Mouse (Mus musculus): Measurements from ENCODE around the gene Mthfsl. TPM values are rescaled to one million over a fixed set of nuclear protein-coding genes. Genes with fewer than 3 reads are reported as not detected.
"Not testable (repeated sequence)": the region's sequence is repeated elsewhere in the genome, so short reads cannot be mapped to it uniquely, and the experiment has no call there.

Mthfsl gene
- polyA plus RNA-seq, 1 experiment from 2014 or later: 39.0 TPM

DNA sequence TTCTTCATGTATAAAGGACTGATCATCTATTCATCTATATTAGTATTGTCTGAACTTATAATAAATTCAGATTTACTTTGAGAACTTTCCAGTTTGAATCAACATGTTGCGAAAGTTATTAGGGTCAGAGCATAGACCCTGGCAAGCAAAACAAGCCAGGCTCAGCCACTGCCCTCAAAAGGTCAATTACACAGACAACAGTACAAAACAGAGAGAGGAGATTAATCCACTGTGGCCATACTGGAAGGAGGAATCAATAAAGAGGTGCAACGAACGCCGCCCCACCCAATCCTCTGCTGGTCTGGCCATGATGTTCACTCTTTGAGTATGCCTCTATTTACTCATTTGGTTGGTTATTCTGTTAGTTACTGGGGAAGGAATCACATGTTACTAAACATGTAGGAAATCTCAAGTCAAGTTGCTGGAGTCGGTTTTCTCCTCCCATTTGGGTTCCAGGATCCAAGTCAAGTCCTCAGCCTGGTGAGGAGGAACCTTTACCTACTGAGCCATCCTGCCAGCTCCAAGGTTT lies 9.1 kb downstream of the Mthfsl start:
- ATAC-seq (ENCODE audit: insufficient number of reproducible peaks, insufficient read depth, low FRiP score, low read depth); H3K4me2 ChIP-seq (ENCODE audit: low read length); H3K9me3 ChIP-seq (ENCODE audit: control insufficient read depth, low read length); H3K4me3 ChIP-seq (ENCODE audit: control insufficient read depth in 1 of 2, insufficient read depth in 1 of 2, low read depth in 1 of 2, low read length in 2 of 2); H3K4me1 ChIP-seq (ENCODE audit: control insufficient read depth in 2 of 2, insufficient read depth in 2 of 2, low read length in 2 of 2); H3K27ac ChIP-seq (replicated peaks in 1 of 2; ENCODE audit: control insufficient read depth in 1 of 2, insufficient read depth in 1 of 2, low read depth in 2 of 2, low read length in 2 of 2); H3K27me3 ChIP-seq (ENCODE audit: control insufficient read depth, insufficient read depth, low read length); H3K36me3 ChIP-seq (ENCODE audit: control insufficient read depth, insufficient read depth, low read length); H3K9ac ChIP-seq (ENCODE audit: low read length): not testable (repeated sequence)
- 97% methylated on average over 4 of the region's 5 CpGs for WGBS

DNA sequence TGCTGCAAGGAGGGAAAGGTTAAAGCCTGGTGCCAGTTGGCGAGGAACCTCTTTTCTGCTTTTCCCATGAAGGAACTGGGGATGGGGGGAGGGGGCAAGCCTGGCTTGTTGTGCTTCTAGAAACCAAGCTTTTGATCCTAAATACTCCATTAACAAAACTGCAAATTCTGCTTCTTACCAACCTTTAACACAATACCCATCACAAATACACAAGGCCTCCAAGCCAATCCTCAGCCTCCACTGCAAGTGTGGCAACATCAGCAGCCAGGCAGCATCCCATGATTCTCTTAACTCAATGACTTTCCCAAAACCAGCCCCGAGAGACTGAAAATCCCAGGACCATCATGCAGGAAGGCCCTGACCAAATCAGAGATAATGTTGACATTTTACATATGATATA lies 9.7 kb downstream of the Mthfsl start:
- not testable (repeated sequence) for H3K9ac ChIP-seq (ENCODE audit: low read length); H3K27me3 ChIP-seq (ENCODE audit: control insufficient read depth, insufficient read depth, low read length); H3K4me3 ChIP-seq (ENCODE audit: control insufficient read depth in 1 of 2, insufficient read depth in 1 of 2, low read depth in 1 of 2, low read length in 2 of 2); H3K27ac ChIP-seq (replicated peaks in 1 of 2; ENCODE audit: control insufficient read depth in 1 of 2, insufficient read depth in 1 of 2, low read depth in 2 of 2, low read length in 2 of 2); H3K9me3 ChIP-seq (ENCODE audit: control insufficient read depth, low read length); ATAC-seq (ENCODE audit: insufficient number of reproducible peaks, insufficient read depth, low FRiP score, low read depth); H3K36me3 ChIP-seq (ENCODE audit: control insufficient read depth, insufficient read depth, low read length); H3K4me1 ChIP-seq (ENCODE audit: control insufficient read depth in 2 of 2, insufficient read depth in 2 of 2, low read length in 2 of 2); H3K4me2 ChIP-seq (ENCODE audit: low read length)
- 82% methylated on average over 2 of the region's 2 CpGs for WGBS

DNA sequence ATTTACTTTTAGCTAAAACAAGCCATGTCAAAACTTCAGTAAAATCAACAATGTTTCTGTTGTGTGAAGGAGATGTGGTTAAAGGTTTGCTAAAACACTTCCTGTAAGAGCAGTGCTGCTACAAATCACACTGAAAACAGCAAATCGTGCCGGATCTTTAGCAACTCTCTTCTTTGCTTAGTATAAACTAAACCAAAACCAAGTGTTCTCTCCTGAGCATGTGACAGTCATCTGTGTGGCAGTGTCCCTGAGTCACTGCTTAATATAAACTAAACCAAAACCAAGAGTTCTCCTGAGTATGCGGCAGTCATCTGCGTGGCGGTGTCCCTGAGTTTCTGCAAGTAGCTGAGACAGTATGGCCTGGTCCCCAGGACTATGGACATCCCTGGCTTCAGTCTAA lies 10.3 kb downstream of the Mthfsl start:
- H3K4me2 ChIP-seq (ENCODE audit: low read length); H3K4me3 ChIP-seq (ENCODE audit: control insufficient read depth in 1 of 2, insufficient read depth in 1 of 2, low read depth in 1 of 2, low read length in 2 of 2); H3K27me3 ChIP-seq (ENCODE audit: control insufficient read depth, insufficient read depth, low read length); H3K9ac ChIP-seq (ENCODE audit: low read length); ATAC-seq (ENCODE audit: insufficient number of reproducible peaks, insufficient read depth, low FRiP score, low read depth); H3K36me3 ChIP-seq (ENCODE audit: control insufficient read depth, insufficient read depth, low read length); H3K27ac ChIP-seq (replicated peaks in 1 of 2; ENCODE audit: control insufficient read depth in 1 of 2, insufficient read depth in 1 of 2, low read depth in 2 of 2, low read length in 2 of 2); H3K9me3 ChIP-seq (ENCODE audit: control insufficient read depth, low read length); H3K4me1 ChIP-seq (ENCODE audit: control insufficient read depth in 2 of 2, insufficient read depth in 2 of 2, low read length in 2 of 2): not testable (repeated sequence)
- 88% methylated on average over 5 of the region's 5 CpGs for WGBS

- Histone ChIP-seq H3K36me3 (ENCODE audit: control insufficient read depth, insufficient read depth, low read length) (no peaks in the 10 kb centered on the region), H3K4me1 (ENCODE audit: control insufficient read depth in 2 of 2, insufficient read depth in 2 of 2, low read length in 2 of 2) (no peaks in the 10 kb centered on the region), H3K27ac (replicated peaks in 1 of 2; ENCODE audit: control insufficient read depth in 1 of 2, insufficient read depth in 1 of 2, low read depth in 2 of 2, low read length in 2 of 2) (no peak overlapping the region), H3K27me3 (ENCODE audit: control insufficient read depth, insufficient read depth, low read length) (no peaks in the 10 kb centered on the region), H3K9me3 (ENCODE audit: control insufficient read depth, low read length) (no peaks in the 10 kb centered on the region), H3K9ac (ENCODE audit: low read length) (no peak overlapping the region), H3K4me2 (ENCODE audit: low read length) (no peak overlapping the region), H3K4me3 (ENCODE audit: control insufficient read depth in 1 of 2, insufficient read depth in 1 of 2, low read depth in 1 of 2, low read length in 2 of 2) (no peak overlapping the region)
- ATAC-seq (ENCODE audit: insufficient number of reproducible peaks, insufficient read depth, low FRiP score, low read depth): no peak
- WGBS: 80% methylated on average over 6 of the region's 6 CpGs
Measured at GRCm38 (mm10) chr9:88709304-88709703, 10.8 kb downstream of the Mthfsl start.

- H3K27ac ChIP-seq (replicated peaks in 1 of 2; ENCODE audit: control insufficient read depth in 1 of 2, insufficient read depth in 1 of 2, low read depth in 2 of 2, low read length in 2 of 2): no peak overlapping the region
- H3K4me1 ChIP-seq (ENCODE audit: control insufficient read depth in 2 of 2, insufficient read depth in 2 of 2, low read length in 2 of 2): no peaks in the 10 kb centered on the region
- WGBS: 69% methylated on average over 4 of the region's 4 CpGs
- H3K36me3 ChIP-seq (ENCODE audit: control insufficient read depth, insufficient read depth, low read length): no peaks in the 10 kb centered on the region
- no peaks in the 10 kb centered on the region for H3K9me3 ChIP-seq (ENCODE audit: control insufficient read depth, low read length)
- H3K4me3 ChIP-seq (ENCODE audit: control insufficient read depth in 1 of 2, insufficient read depth in 1 of 2, low read depth in 1 of 2, low read length in 2 of 2): no peak overlapping the region
- no peak overlapping the region for H3K4me2 ChIP-seq (ENCODE audit: low read length)
- H3K9ac ChIP-seq (ENCODE audit: low read length): no peak overlapping the region
- no peaks in the 10 kb centered on the region for H3K27me3 ChIP-seq (ENCODE audit: control insufficient read depth, insufficient read depth, low read length)
- no peak for ATAC-seq (ENCODE audit: insufficient number of reproducible peaks, insufficient read depth, low FRiP score, low read depth)
Measured at GRCm38 (mm10) chr9:88706700-88707099, 13.4 kb downstream of the Mthfsl start.

DNA sequence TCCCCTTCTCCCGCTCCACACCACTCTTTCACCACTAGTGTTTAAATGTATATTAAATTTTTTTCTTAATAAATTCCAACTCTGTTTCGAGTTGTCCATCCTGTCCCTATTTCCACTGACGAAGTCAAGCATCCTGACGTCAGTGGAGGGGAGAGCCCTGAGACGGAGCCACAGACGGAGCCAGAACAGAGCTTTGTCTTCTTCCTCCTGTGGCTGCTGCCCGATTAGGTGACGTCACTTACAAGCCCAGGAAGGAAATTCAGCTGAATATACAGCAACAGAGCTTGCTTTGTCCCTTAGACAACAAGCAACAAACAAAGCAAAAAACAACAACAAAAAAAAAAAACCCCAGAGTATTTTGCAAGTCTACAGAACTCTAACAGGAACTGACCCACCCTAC lies 14.9 kb downstream of the Mthfsl start:
- not testable (repeated sequence) for H3K9me3 ChIP-seq (ENCODE audit: control insufficient read depth, low read length); H3K27ac ChIP-seq (replicated peaks in 1 of 2; ENCODE audit: control insufficient read depth in 1 of 2, insufficient read depth in 1 of 2, low read depth in 2 of 2, low read length in 2 of 2); H3K27me3 ChIP-seq (ENCODE audit: control insufficient read depth, insufficient read depth, low read length); H3K4me1 ChIP-seq (ENCODE audit: control insufficient read depth in 2 of 2, insufficient read depth in 2 of 2, low read length in 2 of 2); H3K36me3 ChIP-seq (ENCODE audit: control insufficient read depth, insufficient read depth, low read length); H3K4me2 ChIP-seq (ENCODE audit: low read length); ATAC-seq (ENCODE audit: insufficient number of reproducible peaks, insufficient read depth, low FRiP score, low read depth); H3K4me3 ChIP-seq (ENCODE audit: control insufficient read depth in 1 of 2, insufficient read depth in 1 of 2, low read depth in 1 of 2, low read length in 2 of 2); H3K9ac ChIP-seq (ENCODE audit: low read length)
- 67% methylated on average over 8 of the region's 8 CpGs for WGBS

GRCm38 (mm10) chr9:88698746-88699145 lies 21.4 kb downstream of the Mthfsl start:
- ATAC-seq (ENCODE audit: insufficient number of reproducible peaks, insufficient read depth, low FRiP score, low read depth): not testable (repeated sequence)
- no CpG with 5 or more reads among the region's 2 CpGs for WGBS

GRCm38 (mm10) chr9:88691307-88691706 lies 28.8 kb downstream of the Mthfsl start:
- H3K4me3 ChIP-seq (ENCODE audit: control insufficient read depth in 1 of 2, insufficient read depth in 1 of 2, low read depth in 1 of 2, low read length in 2 of 2); H3K36me3 ChIP-seq (ENCODE audit: control insufficient read depth, insufficient read depth, low read length); H3K4me2 ChIP-seq (ENCODE audit: low read length); H3K4me1 ChIP-seq (ENCODE audit: control insufficient read depth in 2 of 2, insufficient read depth in 2 of 2, low read length in 2 of 2); ATAC-seq (ENCODE audit: insufficient number of reproducible peaks, insufficient read depth, low FRiP score, low read depth); H3K9me3 ChIP-seq (ENCODE audit: control insufficient read depth, low read length); H3K27ac ChIP-seq (replicated peaks in 1 of 2; ENCODE audit: control insufficient read depth in 1 of 2, insufficient read depth in 1 of 2, low read depth in 2 of 2, low read length in 2 of 2); H3K27me3 ChIP-seq (ENCODE audit: control insufficient read depth, insufficient read depth, low read length); H3K9ac ChIP-seq (ENCODE audit: low read length): not testable (repeated sequence)
- WGBS: 78% methylated on average over 2 of the region's 2 CpGs

More at GRCm38 (mm10) chr9:88698746-88699145, 21.4 kb downstream of the Mthfsl start:
- not testable (repeated sequence) for H3K4me3 ChIP-seq (ENCODE audit: control insufficient read depth in 1 of 2, insufficient read depth in 1 of 2, low read depth in 1 of 2, low read length in 2 of 2); H3K9ac ChIP-seq (ENCODE audit: low read length); H3K27ac ChIP-seq (replicated peaks in 1 of 2; ENCODE audit: control insufficient read depth in 1 of 2, insufficient read depth in 1 of 2, low read depth in 2 of 2, low read length in 2 of 2); H3K27me3 ChIP-seq (ENCODE audit: control insufficient read depth, insufficient read depth, low read length); H3K36me3 ChIP-seq (ENCODE audit: control insufficient read depth, insufficient read depth, low read length); H3K4me1 ChIP-seq (ENCODE audit: control insufficient read depth in 2 of 2, insufficient read depth in 2 of 2, low read length in 2 of 2); H3K9me3 ChIP-seq (ENCODE audit: control insufficient read depth, low read length); H3K4me2 ChIP-seq (ENCODE audit: low read length)

Data from heart, embryonic 14.5 days (tissue).